Mouse (Mus musculus) heart, adult 2 months (tissue): ENCODE measurements at regions not wholly inside any gene's neighbourhood (a gene's known extent, or its start where the extent isn't known, plus 50 kb on each side); places are given as distances from the start of the nearest gene placed in this dataset.

Experiments
- CTCF ChIP-seq: fragments of 200-600 bp; IDR thresholded peaks from 2 replicates; pipeline ENCODE4 v1.8.1; 2022; ENCODE audit warnings: antibody characterized with exemption, mild to moderate bottlenecking, moderate library complexity
- EP300 ChIP-seq: fragments of 200-500 bp; IDR thresholded peaks from 2 replicates; pipeline ENCODE4 v1.6.1; 2011; ENCODE audit warnings: low read depth, low read length, control low read depth; ENCODE audit not compliant: insufficient read depth

DNA sequence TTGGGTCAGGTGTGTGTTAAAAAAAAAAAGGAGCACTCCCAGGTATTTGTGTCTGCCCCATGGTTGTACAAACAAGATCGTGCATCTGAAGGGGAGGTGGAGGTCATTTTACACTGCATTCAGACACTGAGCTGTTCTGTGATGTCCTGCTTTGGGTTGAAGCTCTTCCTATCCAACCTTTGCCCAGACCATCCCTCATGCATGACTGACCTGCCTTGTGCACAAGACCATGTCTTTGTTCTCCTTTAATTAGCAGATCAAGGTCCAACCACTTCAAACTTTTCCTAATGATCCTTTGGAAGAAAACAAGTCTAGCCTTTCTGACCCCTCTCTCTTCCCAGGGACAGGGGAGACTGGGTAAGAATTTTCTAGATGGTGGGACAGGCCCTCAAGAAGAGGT, 143.0 kb upstream of the Maf start:
- TF ChIP-seq CTCF, result no peak
- no peak for TF ChIP-seq EP300
